Mouse (Mus musculus) CH12.LX (cell line): ENCODE results near the gene Plxnb2. TPM values are rescaled to one million over a fixed set of nuclear protein-coding genes. Genes with fewer than 3 reads are reported as not detected.

Source experiments
- DNase-seq: peaks from one replicate; pipeline ENCODE4 v3.0.0-alpha.2; 2013; ENCODE audit errors: extremely low read depth
- H3K27ac ChIP-seq: 2 replicates; pipeline ENCODE4 v1.5.1; 2012; ENCODE audit warnings: low read depth, mild to moderate bottlenecking, control low read depth, moderate library complexity; ENCODE audit not compliant: insufficient read depth
- H3K27me3 ChIP-seq: replicated peaks from 2 replicates; pipeline ENCODE3; 2012; ENCODE audit warnings: inconsistent platforms
- H3K36me3 ChIP-seq, 2 experiments: replicated peaks in 1 of 2; 2 replicates each; pipeline versions ENCODE3 to v1.6.1; 2012; ENCODE audit warnings: inconsistent platforms in 1 of 2, low read length in 1 of 2, mild to moderate bottlenecking in 1 of 2, mixed read lengths in 1 of 2, moderate library complexity in 1 of 2; ENCODE audit not compliant: control insufficient read depth in 1 of 2, insufficient read depth in 1 of 2
- H3K4me1 ChIP-seq, 2 experiments: 2 replicates each; pipeline ENCODE4 v1.6.1; 2012; ENCODE audit warnings: inconsistent platforms in 1 of 2, moderate library complexity in 1 of 2; ENCODE audit not compliant: insufficient read depth in 2 of 2, control insufficient read depth in 1 of 2
- H3K4me2 ChIP-seq: 2 replicates; pipeline ENCODE4 v1.6.1; 2012; ENCODE audit warnings: low read depth, mild to moderate bottlenecking, control low read depth; ENCODE audit not compliant: poor library complexity, insufficient read depth, severe bottlenecking
- H3K4me3 ChIP-seq, 3 experiments: fragments of 150-350 bp in 1 of 3; sonication (generic) in 1 of 3; replicated peaks in 1 of 3; 2 replicates each; pipeline versions ENCODE3 to v1.5.1; 2011 to 2012; ENCODE audit warnings: low read depth in 2 of 3, low read length in 2 of 3, mild to moderate bottlenecking in 2 of 3, moderate library complexity in 2 of 3, control low read depth in 1 of 3, improper control_type of control experiment in 1 of 3, inconsistent platforms in 1 of 3, mixed read lengths in 1 of 3; ENCODE audit not compliant: poor library complexity in 1 of 3
- H3K79me2 ChIP-seq: replicated peaks from 2 replicates; pipeline ENCODE4 v1.6.1; 2012; ENCODE audit warnings: mild to moderate bottlenecking, moderate library complexity; ENCODE audit not compliant: control insufficient read depth, poor library complexity, insufficient read depth, severe bottlenecking; ENCODE audit errors: extremely low read depth
- H3K9ac ChIP-seq: 2 replicates; pipeline ENCODE4 v1.6.1; 2012; ENCODE audit warnings: low read depth, mild to moderate bottlenecking, control low read depth, moderate library complexity; ENCODE audit not compliant: insufficient read depth
- H3K9me3 ChIP-seq: replicated peaks from 2 replicates; pipeline ENCODE3; 2012; ENCODE audit warnings: low read length, inconsistent platforms, mixed read lengths
- BHLHE40 ChIP-seq: IDR thresholded peaks from 2 replicates; pipeline ENCODE4 v1.6.1; 2011; ENCODE audit warnings: mild to moderate bottlenecking, low read depth, low read length, improper control_type of control experiment
- CHD1 ChIP-seq: IDR thresholded peaks from 2 replicates; pipeline ENCODE4 v1.6.1; 2012; ENCODE audit warnings: low read depth, low read length, improper control_type of control experiment, inconsistent platforms
- E2F4 ChIP-seq: IDR thresholded peaks from 2 replicates; pipeline ENCODE4 v1.6.1; 2011; ENCODE audit warnings: low read depth, low read length, improper control_type of control experiment; ENCODE audit not compliant: insufficient replicate concordance
- EP300 ChIP-seq: IDR thresholded peaks from 2 replicates; pipeline ENCODE4 v1.6.1; 2011; ENCODE audit warnings: low read length, improper control_type of control experiment
- GABPA ChIP-seq: IDR thresholded peaks from 2 replicates; pipeline ENCODE4 v1.6.1; 2012; ENCODE audit warnings: low read depth, low read length, improper control_type of control experiment, inconsistent platforms; ENCODE audit not compliant: insufficient replicate concordance
- HCFC1 ChIP-seq: IDR thresholded peaks from 2 replicates; pipeline ENCODE4 v1.6.1; 2012; ENCODE audit warnings: low read depth, mild to moderate bottlenecking, inconsistent platforms, low read length, improper control_type of control experiment
- JUN ChIP-seq: IDR thresholded peaks from 2 replicates; pipeline ENCODE4 v1.6.1; 2011; ENCODE audit warnings: low read depth, mild to moderate bottlenecking, low read length, improper control_type of control experiment, moderate library complexity; ENCODE audit not compliant: insufficient read depth
- MAX ChIP-seq: IDR thresholded peaks from 2 replicates; pipeline ENCODE4 v1.6.1; 2011; ENCODE audit warnings: low read length, improper control_type of control experiment
- MAZ ChIP-seq: IDR thresholded peaks from 2 replicates; pipeline ENCODE4 v1.6.1; 2012; ENCODE audit warnings: low read depth, mild to moderate bottlenecking, inconsistent platforms, low read length, improper control_type of control experiment, moderate library complexity
- POLR2A ChIP-seq: IDR thresholded peaks from 2 replicates; pipeline ENCODE4 v1.6.1; 2011; ENCODE audit warnings: low read depth, mild to moderate bottlenecking, improper control_type of control experiment, low read length
- POLR2AphosphoS2 ChIP-seq: IDR thresholded peaks from 2 replicates; pipeline ENCODE4 v1.6.1; 2011; ENCODE audit warnings: low read depth, low read length, improper control_type of control experiment
- RAD21 ChIP-seq: IDR thresholded peaks from 2 replicates; pipeline ENCODE4 v1.6.1; 2011; ENCODE audit warnings: low read depth, mild to moderate bottlenecking, low read length, improper control_type of control experiment, moderate library complexity
- RCOR1 ChIP-seq: conservative IDR thresholded peaks from 2 replicates; pipeline ENCODE4 v1.6.1; 2012; ENCODE audit warnings: low read depth, mild to moderate bottlenecking, inconsistent platforms, low read length, improper control_type of control experiment
- SIN3A ChIP-seq: IDR thresholded peaks from 2 replicates; pipeline ENCODE4 v1.6.1; 2012; ENCODE audit warnings: low read length, improper control_type of control experiment, inconsistent platforms
- SMC3 ChIP-seq: IDR thresholded peaks from 2 replicates; pipeline ENCODE4 v1.6.1; 2011; ENCODE audit warnings: low read depth, low read length, improper control_type of control experiment
- USF1 ChIP-seq: IDR thresholded peaks from 2 replicates; pipeline ENCODE4 v1.6.1; 2014; ENCODE audit warnings: low read depth, mild to moderate bottlenecking, inconsistent platforms, low read length, improper control_type of control experiment
- ZC3H11A ChIP-seq: IDR thresholded peaks from 2 replicates; pipeline ENCODE4 v1.6.1; 2012; ENCODE audit warnings: low read depth, mild to moderate bottlenecking, inconsistent platforms, low read length, improper control_type of control experiment
- ZMIZ1 ChIP-seq: IDR thresholded peaks from 2 replicates; pipeline ENCODE4 v1.6.1; 2012; ENCODE audit warnings: low read depth, mild to moderate bottlenecking, inconsistent platforms, low read length, improper control_type of control experiment
- dilution Hi-C: fragments of 300-500 bp; cut with MboI; formaldehyde crosslinking; loops from 2 replicates; pipeline ENCODE4 v1.14.3; 2020; ENCODE audit warnings: low sequenced_read_pairs; ENCODE audit not compliant: extremely low pct_unique_long_range_greater_than_20kb, extremely low pct_ligation_motif_present
- in situ Hi-C: fragments of 300-500 bp; cut with MboI; formaldehyde crosslinking; loops from 3 replicates; pipeline ENCODE4 v1.14.3; 2019; ENCODE audit warnings: low sequenced_read_pairs, low pct_ligation_motif_present, low pct_unique_long_range_greater_than_20kb, mixed read lengths
- polyA plus RNA-seq: library from polyadenylated mRNA; unstranded; fragments of >175 nt; gene quantifications from 2 replicates; pipeline ENCODE4 v1.2.1, GENCODE M21; 2012; ENCODE audit warnings: low read depth; ENCODE audit not compliant: insufficient read length
- total RNA-seq, 2 experiments: library from RNA; depleted of rRNA; stranded (reverse); fragments of 300-350 nt in 1 of 2; fragments of >200 nt in 1 of 2; gene quantifications; 2 replicates each; pipeline ENCODE4 v1.2.3; 2012 to 2014

The Plxnb2 gene
- total and polyA plus RNA-seq, 3 experiments: 2.9 to 51.5 (median 4.5) TPM

DNA sequence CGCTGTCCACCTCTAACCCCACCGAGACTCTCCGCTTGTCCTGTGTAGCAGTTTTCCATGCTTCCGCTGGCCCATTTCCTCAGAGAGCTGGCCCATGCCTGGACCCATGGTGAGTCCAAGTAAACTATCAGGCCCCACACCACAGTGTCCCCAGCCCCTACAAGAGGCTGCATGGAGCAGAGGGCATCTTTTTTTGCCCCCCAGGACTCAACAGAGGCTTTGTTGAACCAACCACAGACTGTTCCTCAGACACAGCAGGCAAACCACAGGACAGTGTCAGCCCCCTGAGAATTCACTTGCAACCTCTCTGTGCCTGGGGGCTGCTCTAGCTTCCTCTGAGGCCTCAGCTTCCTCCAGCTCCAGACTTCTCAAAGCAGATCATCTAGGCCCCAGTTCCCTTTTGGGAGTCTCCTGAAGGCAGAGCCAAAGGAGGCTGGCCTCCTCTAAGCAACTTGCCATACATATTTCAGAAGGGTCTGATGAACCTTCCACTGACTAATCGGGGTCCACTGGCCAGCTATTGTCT is 9.0 kb downstream of the Plxnb2 start:
- no peak overlapping the region for H3K27ac ChIP-seq
- DNase-seq: no peak
- H3K79me2 ChIP-seq: no peaks in the 10 kb centered on the region
- H3K4me1 ChIP-seq: peaks cover 11 to 51% of the 10 kb centered on the region in 2 experiments; a peak in 3 of 4 replicates
- TF ChIP-seq ZC3H11A (no peak), SIN3A (no peak), MAZ (no peak), GABPA (no peak), EP300 (no peak), CHD1 (no peak), BHLHE40 (no peak), RAD21 (no peak), HCFC1 (no peak), ZMIZ1 (no peak), POLR2AphosphoS2 (no peak), RCOR1 (no peak), JUN (no peak), MAX (no peak)
- H3K27me3 ChIP-seq: peaks cover 1% of the 10 kb centered on the region
- no peak overlapping the region; the same call in 1 of the 2 replicates for H3K4me2 ChIP-seq
- no peaks in the 10 kb centered on the region for H3K9me3 ChIP-seq
- peaks cover 10 to 13% of the 10 kb centered on the region in 2 experiments for H3K36me3 ChIP-seq
- H3K9ac ChIP-seq: no peak overlapping the region
- no peak overlapping the region for H3K4me3 ChIP-seq
- dilution Hi-C loops (no loop called here), in situ Hi-C loops (loop anchor here (5.0 kb wide), 1 partner anchor 36 kb away; no protein-coding TSS in a partner anchor)

DNA sequence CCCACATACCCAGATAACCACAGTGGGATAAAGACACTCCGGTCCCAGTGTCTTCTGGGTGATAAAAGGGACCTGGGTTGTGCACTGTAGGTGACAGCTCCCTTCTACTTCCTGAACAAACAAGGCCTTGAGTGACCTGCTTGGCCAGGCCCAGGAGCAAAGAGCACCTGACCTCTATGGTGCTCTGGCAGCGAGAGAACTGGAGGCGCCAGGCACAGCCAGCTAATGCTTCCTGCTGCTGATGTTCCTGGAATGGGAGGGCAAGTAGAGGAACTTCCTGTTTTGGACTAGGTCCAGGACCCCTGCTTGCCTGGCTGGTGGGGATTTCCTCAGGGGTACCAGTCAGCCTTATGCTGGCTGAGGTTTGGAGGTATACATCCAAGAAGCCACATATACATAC is 10.5 kb downstream of the Plxnb2 start:
- Histone ChIP-seq H3K4me3 (no peak overlapping the region), H3K4me2 (no peak overlapping the region), H3K36me3 (peaks cover 19 to 27% of the 10 kb centered on the region in 2 experiments), H3K79me2 (no peaks in the 10 kb centered on the region), H3K9ac (no peak overlapping the region), H3K27me3 (peaks cover 1% of the 10 kb centered on the region), H3K27ac (no peak overlapping the region), H3K9me3 (no peaks in the 10 kb centered on the region), H3K4me1 (peaks cover 11 to 51% of the 10 kb centered on the region in 2 experiments; a peak in 3 of 4 replicates)
- dilution Hi-C loops (no loop called here), in situ Hi-C loops (loop anchor here (5.0 kb wide), 1 partner anchor 37 kb away; no protein-coding TSS in a partner anchor)
- no peak for DNase-seq
- TF ChIP-seq E2F4 (no peak), USF1 (no peak), SMC3 (no peak), POLR2A (no peak)
